Mouse (Mus musculus) G1E-ER4 (cell line): ENCODE results near the gene Myo1b. TPM values are rescaled to one million over a fixed set of nuclear protein-coding genes. Genes with fewer than 3 reads are reported as not detected.

Experiments
- GATA1 ChIP-seq: IDR thresholded peaks from one replicate; pipeline ENCODE4 v1.8.0; 2012; ENCODE audit warnings: low read length, inconsistent platforms
- polyA plus RNA-seq: library from polyadenylated mRNA; stranded (reverse); fragments of >175 nt; gene quantifications from 2 replicates; pipeline ENCODE4 v1.2.3, GENCODE M21; 2012

Myo1b gene
- polyA plus RNA-seq, 1 experiment = not detected

- TF ChIP-seq GATA1 = no peak
Measured at GRCm38 (mm10) chr1:51778241-51778640, 137.6 kb downstream of the Myo1b start.

GRCm38 (mm10) chr1:51770504-51770871 is 145.4 kb downstream of the Myo1b start:
- no peak for TF ChIP-seq GATA1

- no peak for TF ChIP-seq GATA1
Measured at GRCm38 (mm10) chr1:51769815-51770503, 145.9 kb downstream of the Myo1b start.

- no peak for TF ChIP-seq GATA1
Measured at GRCm38 (mm10) chr1:51766271-51766670, 149.6 kb downstream of the Myo1b start.

GRCm38 (mm10) chr1:51765156-51765555 is 150.7 kb downstream of the Myo1b start:
- TF ChIP-seq GATA1 = no peak

GRCm38 (mm10) chr1:51759657-51760056 is 156.2 kb downstream of the Myo1b start:
- TF ChIP-seq GATA1 = no peak

- TF ChIP-seq GATA1 = no peak
Measured at GRCm38 (mm10) chr1:51758326-51759109, 157.4 kb downstream of the Myo1b start.

GRCm38 (mm10) chr1:51753621-51754020 is 162.2 kb downstream of the Myo1b start:
- TF ChIP-seq GATA1 = no peak

GRCm38 (mm10) chr1:51751006-51751405 is 164.9 kb downstream of the Myo1b start:
- no peak for TF ChIP-seq GATA1

- no peak for TF ChIP-seq GATA1
Measured at GRCm38 (mm10) chr1:51748306-51748705, 167.6 kb downstream of the Myo1b start.

- TF ChIP-seq GATA1 = no peak
Measured at GRCm38 (mm10) chr1:51747494-51747893, 168.4 kb downstream of the Myo1b start.

- TF ChIP-seq GATA1 = no peak
Measured at GRCm38 (mm10) chr1:51746711-51747240, 169.1 kb downstream of the Myo1b start.

- TF ChIP-seq GATA1 = no peak
Measured at GRCm38 (mm10) chr1:51743756-51744425, 172.0 kb downstream of the Myo1b start.

GRCm38 (mm10) chr1:51742586-51742985 is 173.3 kb downstream of the Myo1b start:
- no peak for TF ChIP-seq GATA1

GRCm38 (mm10) chr1:51740626-51741231 is 175.1 kb downstream of the Myo1b start:
- TF ChIP-seq GATA1 = no peak

GRCm38 (mm10) chr1:51739252-51739852 is 176.5 kb downstream of the Myo1b start:
- no peak for TF ChIP-seq GATA1
